Mouse (Mus musculus) layer of hippocampus, postnatal 14 days (tissue): ENCODE measurements around the gene St13. TPM values are rescaled to one million over a fixed set of nuclear protein-coding genes. Genes with fewer than 3 reads are reported as not detected.

Experiments used
- DNase-seq, 2 experiments: peaks; one replicate each; pipeline ENCODE4 v3.0.0; 2021 to 2022; ENCODE audit warnings: low spot score in 2 of 2, mixed read lengths in 1 of 2
- total RNA-seq, 2 experiments: library from RNA; stranded (reverse); gene quantifications; 2 replicates each; pipeline ENCODE4 v1.2.3; 2021

St13 gene
- total RNA-seq, 2 experiments from 2014 or later, result 155 to 183 TPM

DNA sequence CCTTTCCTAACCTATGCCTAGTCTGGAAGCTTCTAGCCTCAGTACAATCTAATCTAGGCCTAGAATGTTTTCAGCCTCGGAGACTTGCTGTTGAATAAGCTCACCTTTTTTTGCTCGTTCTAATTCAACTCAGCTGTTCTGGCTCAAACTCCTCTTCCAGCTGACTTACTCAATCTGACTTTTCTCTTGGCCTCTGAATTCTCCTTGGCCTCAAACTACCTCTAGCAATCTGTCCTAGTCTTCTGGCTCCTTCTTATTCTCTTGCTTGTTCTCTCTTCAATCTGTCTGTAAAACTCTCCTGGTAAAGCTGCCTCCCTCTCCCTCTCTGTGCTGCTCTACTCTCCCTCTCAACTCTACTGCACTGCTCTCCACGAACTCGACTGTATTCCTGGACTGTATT, 74.9 kb downstream of the St13 start:
- DNase-seq, result no peak

GRCm38 (mm10) chr15:81320137-81320536, 79.7 kb downstream of the St13 start:
- no peak for DNase-seq

DNA sequence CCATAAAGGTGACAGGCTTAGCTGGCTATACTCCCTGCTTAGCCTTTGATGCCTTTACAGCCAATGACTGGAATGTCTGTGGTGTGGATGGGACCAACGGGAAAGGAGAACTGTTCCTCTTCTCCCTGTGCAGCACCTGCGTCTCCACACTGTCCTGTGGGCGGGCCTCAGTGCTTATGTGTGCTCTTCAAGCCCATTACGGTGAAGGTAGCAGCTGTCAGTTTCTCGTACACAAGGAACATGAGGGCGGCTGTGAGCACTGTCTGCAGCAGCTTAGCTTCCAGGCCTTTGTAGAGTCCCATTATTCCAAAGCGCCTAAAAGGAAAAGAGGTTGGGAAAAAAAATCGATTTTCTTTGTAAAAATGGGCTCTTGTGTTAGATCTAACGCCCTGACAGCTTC, 80.4 kb downstream of the St13 start:
- no peak for DNase-seq

- no peak for DNase-seq
Measured at GRCm38 (mm10) chr15:81313928-81314327, 85.9 kb downstream of the St13 start.

Other genes starting within 250 kb of the St13 start
- gene Mrtfa, start 209.3 kb downstream of the St13 start, total RNA-seq, result 10 to 100 TPM; 78.6 to 79.7 TPM
- gene Mchr1, start 164.6 kb downstream of the St13 start, total RNA-seq, result 10 to 100 TPM; 21.7 to 22.2 TPM
- gene Slc25a17, start 39.3 kb downstream of the St13 start, total RNA-seq, result 10 to 100 TPM; 57.6 to 63.6 TPM
- 10 to 100 TPM; 12.3 to 13.8 TPM for gene Xpnpep3, start 61 bp upstream of the St13 start, total RNA-seq
- gene Dnajb7, start 8.2 kb upstream of the St13 start, total RNA-seq, result under 1 TPM in 1 of 2 experiments, not detected in 1; 0.38 TPM
- gene Rbx1, start 66.2 kb upstream of the St13 start, total RNA-seq, result 100 to 1,000 TPM; 135 to 148 TPM
- 10 to 100 TPM; 58.7 to 62.8 TPM for gene Ep300, start 185.3 kb upstream of the St13 start, total RNA-seq